Mouse (Mus musculus): ENCODE measurements around the gene Mdc1. TPM values are rescaled to one million over a fixed set of nuclear protein-coding genes. Genes with fewer than 3 reads are reported as not detected.

Gene Mdc1
- polyA plus RNA-seq, 1 experiment from 2014 or later: 18.3 TPM

DNA sequence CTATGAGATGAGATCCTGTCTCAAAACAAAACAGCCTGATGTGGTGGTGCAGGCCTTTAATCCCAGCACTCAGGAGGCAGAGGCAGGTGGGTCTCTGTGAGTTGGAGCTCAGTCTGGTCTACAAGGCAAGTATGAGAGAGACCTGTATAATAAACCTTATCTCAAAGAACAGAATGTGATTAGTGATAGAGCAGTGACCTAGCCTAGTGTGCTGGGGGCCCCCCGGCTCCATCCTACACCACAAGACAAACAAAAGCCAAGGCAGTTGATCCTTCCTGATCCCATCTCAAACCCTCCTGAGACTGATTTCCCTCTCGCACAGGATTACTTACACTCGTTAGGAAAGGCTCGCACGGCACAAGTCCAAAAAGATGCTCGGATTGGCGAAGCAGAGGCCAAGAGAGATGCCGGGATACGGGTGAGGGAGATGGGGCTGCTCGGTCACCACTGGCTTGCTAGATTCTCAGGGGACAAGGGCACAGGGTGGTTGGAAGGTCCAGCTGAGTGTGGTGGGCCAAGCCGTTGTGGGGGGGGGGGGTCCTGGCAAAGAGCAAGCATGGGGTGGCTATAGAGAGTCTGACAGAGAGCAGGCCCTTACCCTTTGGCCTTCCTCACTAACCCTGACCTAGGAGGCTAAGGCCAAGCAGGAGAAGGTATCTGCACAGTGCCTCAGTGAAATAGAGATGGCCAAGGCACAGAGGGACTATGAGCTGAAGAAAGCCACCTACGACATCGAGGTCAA, 16.0 kb upstream of the Mdc1 start:
- H3K36me3 ChIP-seq: peaks cover 51% of the 10 kb centered on the region
- no peak overlapping the region for H3K4me3 ChIP-seq
- no peak for DNase-seq (ENCODE audit: low spot score)
- no peaks in the 10 kb centered on the region for H3K9me3 ChIP-seq
- H3K27me3 ChIP-seq (ENCODE audit: insufficient read depth, poor library complexity, severe bottlenecking): peaks cover 20% of the 10 kb centered on the region; the same call in 1 of the 2 replicates
- 95% methylated on average over 13 of the region's 13 CpGs for WGBS
- H3K4me1 ChIP-seq (replicated peaks): peaks cover 47% of the 10 kb centered on the region
- H3K27ac ChIP-seq: no peak overlapping the region

DNA sequence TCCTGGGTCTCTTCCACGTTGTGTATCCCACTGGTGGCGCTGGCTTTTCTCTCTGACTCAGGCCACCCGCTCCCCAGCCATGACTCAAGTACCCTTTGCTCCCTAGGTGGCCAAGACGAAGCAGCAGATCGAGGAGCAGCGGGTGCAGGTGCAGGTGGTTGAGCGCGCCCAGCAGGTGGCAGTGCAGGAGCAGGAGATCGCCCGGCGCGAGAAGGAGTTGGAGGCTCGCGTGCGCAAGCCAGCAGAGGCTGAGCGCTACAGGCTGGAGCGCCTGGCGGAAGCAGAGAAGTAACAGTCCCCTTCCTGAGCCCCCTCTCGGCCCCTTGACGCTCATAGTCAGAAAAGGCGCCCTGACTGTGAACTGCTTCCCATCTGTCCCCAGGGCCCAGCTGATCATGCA, 11.6 kb upstream of the Mdc1 start:
- Histone ChIP-seq H3K36me3 (peaks cover 92% of the 10 kb centered on the region), H3K4me3 (peak overlapping the region; percentile 18; the same call in 1 of the 2 replicates), H3K27ac (no peak overlapping the region), H3K9me3 (no peaks in the 10 kb centered on the region), H3K27me3 (ENCODE audit: insufficient read depth, poor library complexity, severe bottlenecking) (no peaks in the 10 kb centered on the region), H3K4me1 (replicated peaks) (peaks cover 24% of the 10 kb centered on the region)
- WGBS: 8% methylated on average over 21 of the region's 21 CpGs
- peak; percentile 83 for DNase-seq (ENCODE audit: low spot score)

DNA sequence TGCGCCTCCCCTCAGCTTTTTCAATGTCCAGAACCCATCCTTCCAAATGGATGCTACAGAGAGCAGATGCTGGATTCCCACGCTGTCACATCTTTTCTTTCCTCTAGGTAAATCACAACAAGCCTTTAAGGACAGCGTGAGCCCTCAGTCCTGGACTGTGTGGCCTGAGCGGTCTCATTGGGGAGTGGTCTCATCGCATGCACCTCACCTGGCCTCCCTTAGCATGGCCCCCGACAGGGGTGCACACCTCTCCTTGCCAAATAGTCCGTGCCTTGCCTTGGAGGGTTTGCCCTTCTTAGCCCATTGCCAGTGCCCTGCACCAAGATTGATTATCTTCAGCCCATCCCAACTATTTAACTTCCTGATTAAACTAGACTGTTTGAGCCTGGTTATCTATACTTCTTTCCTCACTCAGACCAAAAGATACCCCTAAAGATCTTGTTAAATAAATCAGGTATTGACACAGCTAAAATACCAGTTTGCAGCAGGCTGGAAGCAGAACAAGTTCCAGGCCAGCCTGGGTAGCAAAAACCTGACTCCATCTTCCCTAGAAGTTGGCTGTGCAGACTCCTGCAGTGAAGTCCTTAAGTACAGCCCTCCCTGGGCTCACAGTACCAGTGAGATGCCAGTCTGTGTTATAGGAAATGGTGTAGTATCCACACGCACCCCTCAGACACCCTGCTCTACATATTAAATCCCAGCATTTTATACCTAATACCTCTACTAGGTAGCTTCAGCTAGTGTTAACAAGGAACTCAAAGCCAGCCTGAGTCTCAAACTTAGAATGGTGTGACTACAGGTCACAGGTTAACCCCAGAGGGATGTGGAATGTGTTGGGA, 8.7 kb upstream of the Mdc1 start:
- peaks cover 88% of the 10 kb centered on the region for H3K36me3 ChIP-seq
- H3K4me3 ChIP-seq: no peak overlapping the region
- H3K27me3 ChIP-seq (ENCODE audit: insufficient read depth, poor library complexity, severe bottlenecking): no peaks in the 10 kb centered on the region
- no peak overlapping the region for H3K27ac ChIP-seq
- WGBS: 70% methylated on average over 8 of the region's 8 CpGs
- no peaks in the 10 kb centered on the region for H3K9me3 ChIP-seq
- DNase-seq (ENCODE audit: low spot score): peak; percentile 29
- peaks cover 42% of the 10 kb centered on the region for H3K4me1 ChIP-seq (replicated peaks)

GRCm38 (mm10) chr17:35833239-35833751, 8.0 kb upstream of the Mdc1 start:
- peak; percentile 39 for DNase-seq (ENCODE audit: low spot score)
- 28% methylated on average over 5 of the region's 5 CpGs for WGBS
- Histone ChIP-seq H3K4me1 (replicated peaks) (peaks cover 42% of the 10 kb centered on the region), H3K36me3 (peaks cover 81% of the 10 kb centered on the region), H3K27me3 (ENCODE audit: insufficient read depth, poor library complexity, severe bottlenecking) (no peaks in the 10 kb centered on the region), H3K4me3 (peak overlapping the region; percentile 90; the same call in 1 of the 2 replicates), H3K9me3 (no peaks in the 10 kb centered on the region), H3K27ac (no peak overlapping the region)

DNA sequence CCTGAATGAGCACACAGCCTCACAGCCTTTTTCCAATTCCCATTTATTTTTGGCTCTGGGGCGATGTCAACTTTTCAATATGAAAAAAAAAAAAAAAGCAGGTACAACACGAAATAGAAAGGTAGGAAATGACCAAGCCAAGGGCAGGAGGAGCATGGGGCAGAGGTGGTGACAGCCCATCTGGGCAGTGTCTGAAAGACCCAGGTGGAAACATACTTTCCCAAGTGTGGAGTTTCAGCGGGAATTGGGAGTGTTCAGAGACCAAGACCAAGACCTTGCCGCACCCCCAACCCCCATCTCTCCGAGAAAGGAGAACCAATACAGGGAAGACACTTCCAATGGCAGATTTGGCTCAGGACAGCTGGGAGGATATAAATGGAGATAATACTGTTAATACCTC, 7.4 kb upstream of the Mdc1 start:
- peaks cover 78% of the 10 kb centered on the region for H3K36me3 ChIP-seq
- peak overlapping the region; percentile 90 for H3K4me3 ChIP-seq
- no peaks in the 10 kb centered on the region for H3K9me3 ChIP-seq
- H3K27ac ChIP-seq: no peak overlapping the region
- peaks cover 46% of the 10 kb centered on the region for H3K4me1 ChIP-seq (replicated peaks)
- DNase-seq (ENCODE audit: low spot score): no peak
- WGBS: 66% methylated on average over 5 of the region's 5 CpGs
- H3K27me3 ChIP-seq (ENCODE audit: insufficient read depth, poor library complexity, severe bottlenecking): no peaks in the 10 kb centered on the region

- no peak for DNase-seq (ENCODE audit: low spot score)
- Histone ChIP-seq H3K36me3 (peaks cover 72% of the 10 kb centered on the region), H3K4me1 (replicated peaks) (peaks cover 51% of the 10 kb centered on the region), H3K9me3 (no peaks in the 10 kb centered on the region), H3K4me3 (peak overlapping the region; percentile 90), H3K27me3 (ENCODE audit: insufficient read depth, poor library complexity, severe bottlenecking) (no peaks in the 10 kb centered on the region), H3K27ac (0 out of 2 replicates have a peak overlapping the region, but pooled peaks have one; percentile 3)
- WGBS: 83% methylated on average over 26 of the region's 26 CpGs
Observed at GRCm38 (mm10) chr17:35834696-35835422, 6.5 kb upstream of the Mdc1 start.

DNA sequence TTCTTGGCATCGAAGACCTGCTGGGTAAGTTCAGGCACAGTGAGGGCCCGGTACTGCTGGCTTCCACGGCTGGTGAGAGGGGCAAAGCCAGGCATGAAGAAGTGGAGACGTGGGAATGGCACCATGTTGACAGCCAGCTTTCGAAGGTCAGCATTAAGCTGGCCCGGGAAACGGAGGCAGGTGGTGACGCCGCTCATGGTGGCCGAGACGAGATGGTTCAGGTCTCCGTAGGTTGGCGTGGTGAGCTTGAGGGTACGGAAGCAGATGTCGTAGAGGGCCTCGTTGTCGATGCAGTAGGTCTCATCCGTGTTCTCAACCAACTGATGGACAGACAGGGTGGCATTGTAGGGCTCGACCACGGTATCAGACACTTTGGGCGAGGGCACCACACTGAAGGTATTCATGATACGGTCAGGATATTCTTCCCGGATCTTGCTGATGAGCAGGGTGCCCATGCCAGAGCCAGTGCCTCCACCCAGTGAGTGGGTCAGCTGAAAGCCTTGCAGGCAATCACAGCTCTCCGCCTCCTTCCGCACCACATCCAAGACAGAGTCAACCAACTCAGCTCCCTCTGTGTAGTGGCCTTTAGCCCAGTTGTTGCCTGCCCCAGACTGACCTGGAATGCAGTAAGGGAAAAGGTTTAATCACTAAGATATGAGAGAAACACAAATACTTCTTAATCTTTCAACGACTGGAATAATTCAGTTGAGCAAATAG, 5.7 kb upstream of the Mdc1 start:
- 85% methylated on average over 26 of the region's 26 CpGs for WGBS
- Histone ChIP-seq H3K27me3 (ENCODE audit: insufficient read depth, poor library complexity, severe bottlenecking) (no peaks in the 10 kb centered on the region), H3K4me1 (replicated peaks) (peaks cover 46% of the 10 kb centered on the region), H3K9me3 (no peaks in the 10 kb centered on the region), H3K4me3 (peak overlapping the region; percentile 90), H3K36me3 (peaks cover 65% of the 10 kb centered on the region), H3K27ac (peak overlapping the region; percentile 3; the same call in 1 of the 2 replicates)
- no peak for DNase-seq (ENCODE audit: low spot score)

GRCm38 (mm10) chr17:35836178-35836965, 4.9 kb upstream of the Mdc1 start:
- Histone ChIP-seq H3K27me3 (ENCODE audit: insufficient read depth, poor library complexity, severe bottlenecking) (no peaks in the 10 kb centered on the region), H3K27ac (peak overlapping the region; percentile 99), H3K9me3 (no peaks in the 10 kb centered on the region), H3K4me3 (peak overlapping the region; percentile 90), H3K4me1 (replicated peaks) (peaks cover 41% of the 10 kb centered on the region), H3K36me3 (peaks cover 57% of the 10 kb centered on the region)
- DNase-seq (ENCODE audit: low spot score): peak; percentile 75
- 11% methylated on average over 24 of the region's 24 CpGs for WGBS

DNA sequence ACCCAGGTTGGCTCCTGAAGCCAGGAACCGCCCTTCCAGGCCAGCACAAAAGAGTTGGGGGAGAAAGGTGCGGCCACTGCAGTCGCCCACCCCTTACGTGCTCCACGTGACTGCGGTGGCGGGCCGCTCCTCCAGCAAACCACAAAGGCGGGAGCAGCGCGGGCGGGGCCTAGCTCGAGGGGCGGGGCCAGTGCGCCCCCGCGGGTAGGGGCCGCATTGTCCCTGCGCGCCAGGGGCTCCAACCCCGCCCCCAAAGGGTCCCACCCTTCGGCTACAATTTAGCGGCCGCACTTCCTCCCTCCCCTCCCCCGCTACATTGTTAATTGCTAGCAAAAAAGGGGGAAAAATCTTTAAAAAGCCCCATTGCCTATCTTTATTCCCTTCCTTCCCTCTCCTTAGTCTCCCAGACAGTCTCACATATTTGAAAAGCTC, 4.3 kb upstream of the Mdc1 start:
- DNase-seq (ENCODE audit: low spot score): peak; percentile 92

GRCm38 (mm10) chr17:35837487-35837886, 3.8 kb upstream of the Mdc1 start:
- DNase-seq (ENCODE audit: low spot score): peak; percentile 63
- Histone ChIP-seq H3K9me3 (no peaks in the 10 kb centered on the region), H3K27me3 (ENCODE audit: insufficient read depth, poor library complexity, severe bottlenecking) (no peaks in the 10 kb centered on the region), H3K4me1 (replicated peaks) (peaks cover 48% of the 10 kb centered on the region), H3K36me3 (peaks cover 46% of the 10 kb centered on the region), H3K27ac (peak overlapping the region; percentile 99), H3K4me3 (peak overlapping the region; percentile 90)
- under 1% methylated on average over 18 of the region's 18 CpGs for WGBS

More for the DNA sequence above, 4.3 kb upstream of the Mdc1 start:
- Histone ChIP-seq H3K36me3 (peaks cover 50% of the 10 kb centered on the region), H3K4me1 (replicated peaks) (peaks cover 43% of the 10 kb centered on the region), H3K4me3 (peak overlapping the region; percentile 90), H3K27me3 (ENCODE audit: insufficient read depth, poor library complexity, severe bottlenecking) (no peaks in the 10 kb centered on the region), H3K27ac (peak overlapping the region; percentile 99), H3K9me3 (no peaks in the 10 kb centered on the region)
- WGBS: under 1% methylated on average over 25 of the region's 25 CpGs

- Histone ChIP-seq H3K27me3 (ENCODE audit: insufficient read depth, poor library complexity, severe bottlenecking) (no peaks in the 10 kb centered on the region), H3K9me3 (no peaks in the 10 kb centered on the region), H3K36me3 (peaks cover 39% of the 10 kb centered on the region), H3K27ac (peak within 1 kb of the TSS; percentile 99), H3K4me3 (peak within 1 kb of the TSS; percentile 90), H3K4me1 (replicated peaks) (peaks cover 54% of the 10 kb centered on the region)
- 1% methylated on average over 29 of the region's 29 CpGs for WGBS
- peak; percentile 96 for DNase-seq (ENCODE audit: low spot score)
Observed at GRCm38 (mm10) chr17:35838122-35838544, 3.2 kb upstream of the Mdc1 start, which contains the start of gene Tubb5. Gene Tubb5, minus strand, starts transcription at chr17:35838306.
